Mouse (Mus musculus) hindbrain, postnatal 0 days (tissue): ENCODE results near the gene Sesn2. TPM values are rescaled to one million over a fixed set of nuclear protein-coding genes. Genes with fewer than 3 reads are reported as not detected.

Source experiments
- ATAC-seq: fragments of 200-750 bp; cut with Nextera tagmentation; 2 replicates; pipeline ENCODE4 v1.8.0; 2017; ENCODE audit warnings: mild to moderate bottlenecking, moderate TSS enrichment, moderate library complexity
- DNase-seq: peaks from one replicate; pipeline ENCODE4 v3.0.0-alpha.2; 2015; ENCODE audit warnings: low spot score
- H3K27ac ChIP-seq: fragments of 300-500 bp; sonication (generic); 2 replicates; pipeline ENCODE4 v1.5.1; 2014; ENCODE audit warnings: mild to moderate bottlenecking
- H3K27me3 ChIP-seq: fragments of 300-500 bp; sonication (generic); 2 replicates; pipeline ENCODE4 v1.6.1; 2014; ENCODE audit warnings: low read length, mixed read lengths; ENCODE audit not compliant: insufficient read depth
- H3K36me3 ChIP-seq: fragments of 300-500 bp; sonication (generic); 2 replicates; pipeline ENCODE4 v1.6.1; 2014; ENCODE audit warnings: low read length, mixed read lengths; ENCODE audit not compliant: insufficient read depth
- H3K4me1 ChIP-seq: fragments of 300-500 bp; sonication (generic); 2 replicates; pipeline ENCODE4 v1.6.1; 2014; ENCODE audit warnings: antibody characterized with exemption, low read length, mixed read lengths; ENCODE audit not compliant: insufficient read depth
- H3K4me2 ChIP-seq: fragments of 300-500 bp; sonication (generic); 2 replicates; pipeline ENCODE4 v1.6.1; 2014; ENCODE audit warnings: low read depth, mild to moderate bottlenecking, low read length, moderate library complexity, mixed read lengths
- H3K4me3 ChIP-seq: fragments of 300-500 bp; sonication (generic); 2 replicates; pipeline ENCODE4 v1.5.1; 2014; ENCODE audit warnings: low read length
- H3K9ac ChIP-seq: fragments of 300-500 bp; sonication (generic); replicated peaks from 2 replicates; pipeline ENCODE4 v1.6.1; 2014; ENCODE audit warnings: mild to moderate bottlenecking, low read length, moderate library complexity, mixed read lengths
- H3K9me3 ChIP-seq: fragments of 300-500 bp; sonication (generic); 2 replicates; pipeline ENCODE4 v1.6.1; 2016; ENCODE audit warnings: low read length, mixed read lengths
- CTCF ChIP-seq: IDR thresholded peaks from 2 replicates; pipeline ENCODE4 v1.5.1; 2016; ENCODE audit warnings: antibody characterized with exemption, control low read depth, low read depth
- WGBS: fragments of 180-500 bp; shearing (Covaris S2); extraction: QIAGEN DNeasy Blood & Tissue Kit; methylation state at CpG from one replicate; pipeline ENCODE4 v1.1.7; 2014; 5-methylcytosine and 5-hydroxymethylcytosine counted together
- polyA plus RNA-seq: library from polyadenylated mRNA; unstranded; fragments of >200 nt; fragmentation: Nextera tagmentation; extraction: Ambion mirVana; gene quantifications from 2 replicates; pipeline ENCODE4 v1.2.1, GENCODE M21; 2015
- total RNA-seq: library from RNA; depleted of rRNA; stranded (reverse); fragments of >200 nt; gene quantifications from 2 replicates; pipeline ENCODE4 v1.2.3, GENCODE M21; 2014

The Sesn2 gene
- total and polyA plus RNA-seq, 2 experiments from 2014 or later, result 19.9 to 22.8 TPM

- Histone ChIP-seq H3K27ac (no peak overlapping the region), H3K9ac (no peak overlapping the region), H3K27me3 (no peaks in the 10 kb centered on the region), H3K36me3 (peaks cover 6% of the 10 kb centered on the region; the same call in 1 of the 2 replicates), H3K9me3 (no peaks in the 10 kb centered on the region), H3K4me2 (no peak overlapping the region), H3K4me1 (peaks cover 8% of the 10 kb centered on the region; the same call in 1 of the 2 replicates), H3K4me3 (no peak overlapping the region)
- ATAC-seq (no peak), DNase-seq (no peak)
- no peak for TF ChIP-seq CTCF
- 93% methylated on average over 8 of the region's 8 CpGs for WGBS
Measured at GRCm38 (mm10) chr4:132527917-132528522, 17.7 kb upstream of the Sesn2 start.

GRCm38 (mm10) chr4:132526678-132527077 lies 16.4 kb upstream of the Sesn2 start:
- peak; percentile 29 for TF ChIP-seq CTCF
- no peaks in the 10 kb centered on the region for H3K4me1 ChIP-seq
- ATAC-seq (no peak), DNase-seq (no peak)
- H3K9ac ChIP-seq, result no peak overlapping the region
- H3K4me2 ChIP-seq, result no peak overlapping the region
- no peak overlapping the region for H3K27ac ChIP-seq
- H3K4me3 ChIP-seq, result no peak overlapping the region
- 45% methylated on average over 2 of the region's 2 CpGs for WGBS
- no peaks in the 10 kb centered on the region for H3K9me3 ChIP-seq
- H3K27me3 ChIP-seq, result no peaks in the 10 kb centered on the region
- H3K36me3 ChIP-seq, result peaks cover 6% of the 10 kb centered on the region; the same call in 1 of the 2 replicates

GRCm38 (mm10) chr4:132524808-132525207 lies 14.5 kb upstream of the Sesn2 start:
- no peaks in the 10 kb centered on the region for H3K36me3 ChIP-seq
- no peaks in the 10 kb centered on the region for H3K9me3 ChIP-seq
- 50% methylated on average over 6 of the region's 6 CpGs for WGBS
- no peak overlapping the region for H3K4me3 ChIP-seq
- no peaks in the 10 kb centered on the region for H3K4me1 ChIP-seq
- no peak for ATAC-seq
- no peak overlapping the region for H3K27ac ChIP-seq
- H3K9ac ChIP-seq, result no peak overlapping the region
- TF ChIP-seq CTCF, result no peak
- DNase-seq, result no peak
- no peaks in the 10 kb centered on the region for H3K27me3 ChIP-seq
- no peak overlapping the region for H3K4me2 ChIP-seq

GRCm38 (mm10) chr4:132524321-132524741 lies 14.0 kb upstream of the Sesn2 start:
- 19% methylated on average over 11 of the region's 11 CpGs for WGBS
- TF ChIP-seq CTCF, result no peak

GRCm38 (mm10) chr4:132519188-132519587 lies 8.9 kb upstream of the Sesn2 start:
- no peak overlapping the region for H3K27ac ChIP-seq
- no peak for TF ChIP-seq CTCF
- no peak overlapping the region for H3K4me2 ChIP-seq
- WGBS, result 90% methylated on average over 3 of the region's 3 CpGs
- DNase-seq (no peak), ATAC-seq (no peak)
- no peaks in the 10 kb centered on the region for H3K27me3 ChIP-seq
- no peaks in the 10 kb centered on the region for H3K36me3 ChIP-seq
- H3K9me3 ChIP-seq, result no peaks in the 10 kb centered on the region
- H3K9ac ChIP-seq, result no peak overlapping the region
- H3K4me3 ChIP-seq, result no peak overlapping the region
- H3K4me1 ChIP-seq, result no peaks in the 10 kb centered on the region

More at GRCm38 (mm10) chr4:132524321-132524741, 14.0 kb upstream of the Sesn2 start:
- H3K36me3 ChIP-seq, result no peaks in the 10 kb centered on the region
- H3K4me3 ChIP-seq, result no peak overlapping the region
- no peak for DNase-seq
- no peaks in the 10 kb centered on the region for H3K9me3 ChIP-seq
- H3K4me1 ChIP-seq, result no peaks in the 10 kb centered on the region
- H3K9ac ChIP-seq, result no peak overlapping the region
- H3K27ac ChIP-seq, result no peak overlapping the region
- H3K4me2 ChIP-seq, result no peak overlapping the region
- no peak for ATAC-seq
- H3K27me3 ChIP-seq, result no peaks in the 10 kb centered on the region

- H3K4me3 ChIP-seq, result no peak overlapping the region
- H3K9ac ChIP-seq, result no peak overlapping the region
- no peaks in the 10 kb centered on the region for H3K9me3 ChIP-seq
- no peak for ATAC-seq
- H3K4me1 ChIP-seq, result no peaks in the 10 kb centered on the region
- H3K27ac ChIP-seq, result no peak overlapping the region
- DNase-seq, result no peak
- no peaks in the 10 kb centered on the region for H3K36me3 ChIP-seq
- H3K4me2 ChIP-seq, result no peak overlapping the region
- no peaks in the 10 kb centered on the region for H3K27me3 ChIP-seq
- TF ChIP-seq CTCF, result no peak
- 70% methylated on average over 8 of the region's 8 CpGs for WGBS
Measured at GRCm38 (mm10) chr4:132518066-132518465, 7.8 kb upstream of the Sesn2 start.
